Mouse (Mus musculus) layer of hippocampus, adult 6 months (tissue): ENCODE results near the gene Smpd1. TPM values are rescaled to one million over a fixed set of nuclear protein-coding genes. Genes with fewer than 3 reads are reported as not detected.

Experiments used
- long read RNA-seq, 2 experiments: library from polyadenylated mRNA; unstranded; transcript quantifications; one replicate each; pipeline ENCODE4 v2.0.0; 2019 to 2020
- polyA plus RNA-seq: library from polyadenylated mRNA; unstranded; fragments of <200 nt; fragmentation: Nextera tagmentation; gene quantifications from 2 replicates; pipeline ENCODE4 v1.2.3, GENCODE M21; 2021

Smpd1 gene
- 93.9 and 95.7 TPM in 2 replicates for polyA plus RNA-seq
- long read RNA-seq, experiment 1, transcript Smpd1-201 (6 exons, 2,412 nt) = major isoform, 233 of 255 reads
- long read RNA-seq, experiment 1, partial matches to known transcripts = 18 of 255 reads
- long read RNA-seq, experiment 1, other reads (novel, unspliced or antisense) = 4 of 255 reads
- long read RNA-seq, experiment 2, transcript Smpd1-201 (6 exons, 2,412 nt) = major isoform, 739 of 764 reads
- long read RNA-seq, experiment 2, partial matches to known transcripts = 19 of 764 reads
- long read RNA-seq, experiment 2, other reads (novel, unspliced or antisense) = 6 of 764 reads

DNA sequence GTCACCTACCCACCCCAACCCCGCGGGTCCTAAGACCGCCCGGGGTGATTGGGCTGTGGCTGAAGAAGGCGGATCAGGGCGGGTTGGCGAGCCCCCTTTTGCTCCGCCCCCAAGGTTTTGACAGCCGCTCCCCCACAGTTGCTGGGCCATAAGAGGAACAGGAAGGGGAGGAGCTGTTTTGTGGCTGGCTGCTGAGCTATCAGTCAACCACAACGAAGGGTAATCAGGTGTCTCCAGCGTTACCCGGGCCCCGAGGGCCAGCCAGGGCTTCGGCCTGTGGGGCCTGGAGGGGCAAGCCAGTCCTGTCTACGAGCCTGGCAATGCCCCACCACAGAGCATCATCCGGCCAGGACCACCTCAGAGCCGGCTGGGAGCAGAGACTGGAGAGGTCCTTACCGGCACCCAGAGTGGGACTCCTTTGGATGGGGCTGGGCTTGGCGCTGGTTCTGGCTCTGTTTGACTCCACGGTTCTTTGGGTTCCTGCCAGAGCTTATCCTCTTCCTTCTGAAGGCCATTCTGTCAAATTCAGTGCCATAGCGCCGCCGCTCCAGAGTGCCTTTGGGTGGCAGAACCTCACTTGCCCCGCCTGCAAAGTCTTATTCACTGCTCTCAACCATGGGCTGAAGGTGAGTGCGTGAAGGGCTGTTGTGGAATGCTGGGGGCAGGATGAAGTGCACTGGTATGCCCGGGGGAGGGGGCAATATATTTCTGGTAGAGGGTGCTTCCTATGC, at the start of gene Smpd1:
TSS of gene Smpd1 (plus strand) at position 149 of the 731 bp plus-strand sequence.

DNA sequence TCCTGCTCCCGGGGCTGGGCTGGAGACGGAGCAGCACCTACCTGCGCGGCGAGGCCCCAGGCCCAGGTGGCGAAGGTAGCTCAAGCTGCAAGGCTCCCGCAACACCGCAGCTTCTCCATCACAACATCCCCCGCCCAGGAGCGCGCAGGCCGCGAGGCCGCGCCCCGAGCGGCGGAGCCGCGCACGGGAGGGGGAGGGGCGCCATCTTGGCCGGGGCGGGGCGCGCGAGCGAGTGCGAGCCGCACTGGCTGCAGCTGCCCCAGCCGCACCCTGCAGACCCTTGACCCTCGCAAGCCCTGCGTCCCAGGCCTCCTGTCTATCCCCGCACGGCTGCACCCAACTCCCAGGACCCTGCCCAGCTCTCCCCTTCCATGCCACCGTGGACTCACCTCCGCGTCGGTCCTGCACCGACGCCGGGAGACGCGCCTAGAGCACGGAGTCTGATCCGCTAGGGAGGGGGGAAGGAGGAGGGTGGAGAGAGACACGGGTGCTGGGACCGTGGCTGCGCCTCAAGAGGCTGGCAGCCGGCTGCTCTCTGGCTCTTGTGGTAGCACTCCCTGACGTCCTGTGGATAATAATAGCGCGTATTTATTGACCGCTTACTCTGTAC, 27.0 kb downstream of the Smpd1 start, which contains the start of gene Apbb1:
TSS of gene Apbb1 (minus strand) at position 560 of the 610 bp plus-strand sequence.

Other genes starting within 250 kb of the Smpd1 start
- gene Olfr689, start 243.2 kb upstream of the Smpd1 start, polyA plus RNA-seq = not detected in 2 replicates
- gene Olfr690, start 220.3 kb upstream of the Smpd1 start, polyA plus RNA-seq = not detected in 2 replicates
- gene Olfr691, start 212.1 kb upstream of the Smpd1 start, polyA plus RNA-seq = 0.15 TPM in 1 of 2 replicates, not detected in the other
- gene Olfr692, start 186.1 kb upstream of the Smpd1 start, polyA plus RNA-seq = not detected in 2 replicates
- not detected in 2 replicates for gene Gm5901, start 179.3 kb upstream of the Smpd1 start, polyA plus RNA-seq
- 31.5 and 42.0 TPM in 2 replicates for gene Fam160a2, start 154.3 kb upstream of the Smpd1 start, polyA plus RNA-seq
- gene Cnga4, start 149.8 kb upstream of the Smpd1 start, polyA plus RNA-seq = 0.14 and 0.24 TPM in 2 replicates
- gene Cckbr, start 128.6 kb upstream of the Smpd1 start, polyA plus RNA-seq = 7.3 and 7.7 TPM in 2 replicates
- gene Cavin3, start 72.1 kb upstream of the Smpd1 start, polyA plus RNA-seq = 29.9 and 31.8 TPM in 2 replicates
- gene Apbb1, start 27.3 kb downstream of the Smpd1 start, polyA plus RNA-seq = 408 and 453 TPM in 2 replicates
- 0.72 and 0.77 TPM in 2 replicates for gene Hpx, start 45.8 kb downstream of the Smpd1 start, polyA plus RNA-seq
- 32.0 and 36.8 TPM in 2 replicates for gene Trim3, start 79.2 kb downstream of the Smpd1 start, polyA plus RNA-seq
- 184 and 197 TPM in 2 replicates for gene Timm10b, start 85.7 kb downstream of the Smpd1 start, polyA plus RNA-seq
- 41.3 and 47.5 TPM in 2 replicates for gene Arfip2, start 86.1 kb downstream of the Smpd1 start, polyA plus RNA-seq
- gene Gm45799, start 86.2 kb downstream of the Smpd1 start, polyA plus RNA-seq = 12.7 and 32.7 TPM in 2 replicates
- 0.01 and 0.04 TPM in 2 replicates for gene Dnhd1, start 96.5 kb downstream of the Smpd1 start, polyA plus RNA-seq
- gene Ilk, start 182.2 kb downstream of the Smpd1 start, polyA plus RNA-seq = 63.2 and 64.5 TPM in 2 replicates
- 5.3 and 7.3 TPM in 2 replicates for gene Rrp8, start 183.0 kb downstream of the Smpd1 start, polyA plus RNA-seq
- 11.2 and 13.6 TPM in 2 replicates for gene Taf10, start 190.0 kb downstream of the Smpd1 start, polyA plus RNA-seq
- gene Tpp1, start 197.9 kb downstream of the Smpd1 start, polyA plus RNA-seq = 115 and 138 TPM in 2 replicates
- gene Dchs1, start 233.3 kb downstream of the Smpd1 start, polyA plus RNA-seq = 1.2 TPM in 2 replicates